Mouse (Mus musculus): Measurements from ENCODE around the gene Limk1. TPM values are rescaled to one million over a fixed set of nuclear protein-coding genes. Genes with fewer than 3 reads are reported as not detected.

The Limk1 gene
- polyA plus RNA-seq (2012; ENCODE audit: low replicate concordance): 15.7 and 22.5 TPM in 2 replicates

DNA sequence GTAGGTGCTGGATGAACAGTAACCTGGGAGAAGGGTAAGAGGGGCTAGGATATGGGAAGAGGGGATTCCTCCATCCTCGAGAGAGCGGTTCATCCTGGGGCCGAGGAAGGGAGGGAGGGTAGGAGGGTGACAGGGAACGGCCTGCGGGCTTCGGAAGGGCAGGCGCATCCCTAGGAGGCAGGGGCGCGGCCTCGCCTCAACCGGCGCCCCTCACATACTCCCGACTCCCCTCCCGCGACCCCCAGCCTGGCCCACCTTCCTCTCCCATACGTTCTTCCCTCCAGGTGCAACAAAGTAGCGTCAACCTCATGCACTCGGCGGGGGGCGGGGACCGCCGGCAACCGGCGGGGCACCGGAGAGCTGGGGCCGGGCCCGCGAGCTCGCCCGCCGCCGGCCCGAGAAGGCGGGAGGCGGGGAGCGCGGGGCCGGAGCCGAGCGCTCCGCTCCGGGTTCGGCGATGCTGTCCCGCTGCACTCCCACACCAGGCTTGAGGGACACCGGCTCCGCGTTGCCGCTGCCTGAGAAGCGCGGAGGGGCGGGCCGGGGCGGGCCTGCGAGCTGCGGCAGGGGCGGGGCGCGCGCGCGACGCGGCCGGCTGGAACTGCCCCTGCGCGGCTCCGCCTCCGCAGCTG is at the start of gene Limk1:
Limk1 (minus strand) TSS at position 513 of the 632 bp plus-strand sequence.

GRCm38 (mm10) chr5:134639269-134639682 is 49.1 kb downstream of the Limk1 start, which contains the start of gene Eif4h:
TSS of gene Eif4h (minus strand) at chr5:134639490.

DNA sequence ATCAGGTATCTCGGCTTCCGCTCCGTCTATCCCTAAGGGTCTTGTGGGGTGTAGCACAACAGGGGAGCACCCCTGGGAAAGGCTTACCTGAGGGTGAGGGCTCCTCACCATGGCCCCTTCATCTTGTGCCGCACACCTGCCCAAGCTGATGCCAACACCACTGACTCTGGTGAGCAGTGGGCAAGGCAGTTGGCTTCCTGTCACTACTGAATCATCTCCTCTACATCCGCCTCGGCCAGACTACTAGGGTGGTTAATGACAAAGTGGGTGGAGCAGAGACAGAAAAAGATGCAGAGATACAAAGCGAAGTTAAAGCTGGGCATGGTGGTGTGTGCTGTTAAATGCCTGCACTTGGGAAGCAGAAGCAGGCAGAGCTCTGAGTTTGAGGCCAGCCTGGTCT is 73.6 kb downstream of the Limk1 start, which contains the start of gene Lat2:
Lat2 (minus strand) TSS at position 224 of the 400 bp plus-strand sequence.

Other genes with a start within 250 kb of the Limk1 start
- 9.3 and 60.4 TPM in 2 replicates for gene Gtf2ird1, start 231.9 kb downstream of the Limk1 start, polyA plus RNA-seq (2012; ENCODE audit: low replicate concordance)
- 5.9 and 13.5 TPM in 2 replicates for gene Clip2, start 136.2 kb downstream of the Limk1 start, polyA plus RNA-seq (2012; ENCODE audit: low replicate concordance)
- gene Syna, start 128.4 kb downstream of the Limk1 start, polyA plus RNA-seq (2012; ENCODE audit: low replicate concordance): 0.11 TPM in 1 of 2 replicates, not detected in the other
- 24.2 and 24.9 TPM in 2 replicates for gene Rfc2, start 107.2 kb downstream of the Limk1 start, polyA plus RNA-seq (2012; ENCODE audit: low replicate concordance)
- gene Lat2, start 73.6 kb downstream of the Limk1 start, polyA plus RNA-seq (2012; ENCODE audit: low replicate concordance): 6.0 and 16.5 TPM in 2 replicates
- gene Eif4h, start 49.1 kb downstream of the Limk1 start, polyA plus RNA-seq (2012; ENCODE audit: low replicate concordance): 218 and 252 TPM in 2 replicates
- gene Eln, start 58.7 kb upstream of the Limk1 start, polyA plus RNA-seq (2012; ENCODE audit: low replicate concordance): 1.7 and 3.4 TPM in 2 replicates
- not detected in 2 replicates for gene Tmem270, start 218.1 kb upstream of the Limk1 start, polyA plus RNA-seq (2012; ENCODE audit: low replicate concordance)
- 17.2 and 28.8 TPM in 2 replicates for gene Cldn13, start 226.9 kb upstream of the Limk1 start, polyA plus RNA-seq (2012; ENCODE audit: low replicate concordance)
- 25.3 and 26.8 TPM in 2 replicates for gene Mettl27, start 243.8 kb upstream of the Limk1 start, polyA plus RNA-seq (2012; ENCODE audit: low replicate concordance)